Mouse (Mus musculus) limb, embryonic 12.5 days (tissue): ENCODE measurements around the gene Ear14. TPM values are rescaled to one million over a fixed set of nuclear protein-coding genes. Genes with fewer than 3 reads are reported as not detected.
"Not testable (repeated sequence)": the region's sequence is repeated elsewhere in the genome, so short reads cannot be mapped to it uniquely, and the experiment has no call there.

Experiments used
- ATAC-seq: fragments of 200-750 bp; cut with Nextera tagmentation; 2 replicates; pipeline ENCODE4 v1.8.0; 2017; ENCODE audit warnings: low read depth, moderate TSS enrichment; ENCODE audit not compliant: insufficient number of reproducible peaks, insufficient read depth, low FRiP score, low TSS enrichment
- H3K27ac ChIP-seq: fragments of 300-500 bp; sonication (generic); 2 replicates; pipeline ENCODE4 v1.5.1; 2016; ENCODE audit warnings: mild to moderate bottlenecking, moderate library complexity
- H3K27me3 ChIP-seq: fragments of 300-500 bp; sonication (generic); 2 replicates; pipeline ENCODE4 v1.6.1; 2016; ENCODE audit warnings: mild to moderate bottlenecking, moderate library complexity
- H3K36me3 ChIP-seq: fragments of 300-500 bp; sonication (generic); 2 replicates; pipeline ENCODE4 v1.6.1; 2016; ENCODE audit warnings: mild to moderate bottlenecking, moderate library complexity
- H3K4me1 ChIP-seq: fragments of 300-500 bp; sonication (generic); replicated peaks from 2 replicates; pipeline ENCODE4 v1.6.1; 2016
- H3K4me2 ChIP-seq: fragments of 300-500 bp; sonication (generic); 2 replicates; pipeline ENCODE4 v1.6.1; 2016; ENCODE audit warnings: mild to moderate bottlenecking, moderate library complexity
- H3K4me3 ChIP-seq: fragments of 300-500 bp; sonication (generic); replicated peaks from 2 replicates; pipeline ENCODE4 v1.5.1; 2016; ENCODE audit warnings: mild to moderate bottlenecking
- H3K9ac ChIP-seq: fragments of 300-500 bp; sonication (generic); replicated peaks from 2 replicates; pipeline ENCODE4 v1.6.1; 2016; ENCODE audit warnings: mild to moderate bottlenecking, moderate library complexity
- H3K9me3 ChIP-seq: fragments of 300-500 bp; sonication (generic); 2 replicates; pipeline ENCODE4 v1.6.1; 2016; ENCODE audit warnings: mild to moderate bottlenecking, moderate library complexity
- WGBS: fragments of 180-500 bp; shearing (Covaris S2); methylation state at CpG from one replicate; pipeline ENCODE4 v1.1.7; 2016; 5-methylcytosine and 5-hydroxymethylcytosine counted together
- polyA plus RNA-seq: library from polyadenylated mRNA; unstranded; fragments of >200 nt; fragmentation: Nextera tagmentation; extraction: Ambion mirVana; gene quantifications from 2 replicates; pipeline ENCODE4 v1.2.1, GENCODE M21; 2016

Gene Ear14
- polyA plus RNA-seq, 1 experiment from 2014 or later, result not detected

DNA sequence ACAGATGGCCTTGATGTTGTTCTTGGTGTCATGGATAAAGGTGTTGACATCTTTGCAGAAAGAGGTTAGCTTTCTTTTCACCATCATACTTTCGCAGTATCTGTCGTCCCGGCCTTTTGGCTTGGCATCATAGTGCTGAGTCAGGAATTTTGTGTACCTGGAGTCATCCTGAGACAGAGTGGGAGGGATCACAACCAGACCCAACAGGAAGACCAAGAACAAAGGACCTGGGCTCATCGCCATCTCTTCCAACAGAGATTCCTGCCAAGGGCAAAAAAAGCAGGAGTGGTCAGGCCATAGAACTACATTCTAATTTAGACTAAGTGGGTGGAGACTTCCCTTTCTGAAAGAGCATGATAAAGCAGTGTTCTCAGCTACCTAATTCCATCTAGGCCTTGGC lies 7.5 kb upstream of the Ear14 start:
- H3K4me2 ChIP-seq, result no peak overlapping the region
- ATAC-seq, result no peak
- no peaks in the 10 kb centered on the region for H3K36me3 ChIP-seq
- H3K4me1 ChIP-seq, result no peaks in the 10 kb centered on the region
- H3K9ac ChIP-seq, result no peak overlapping the region
- no peak overlapping the region for H3K4me3 ChIP-seq
- H3K9me3 ChIP-seq, result no peaks in the 10 kb centered on the region
- H3K27ac ChIP-seq, result no peak overlapping the region
- H3K27me3 ChIP-seq, result no peaks in the 10 kb centered on the region
- 93% methylated on average over 4 of the region's 4 CpGs for WGBS

DNA sequence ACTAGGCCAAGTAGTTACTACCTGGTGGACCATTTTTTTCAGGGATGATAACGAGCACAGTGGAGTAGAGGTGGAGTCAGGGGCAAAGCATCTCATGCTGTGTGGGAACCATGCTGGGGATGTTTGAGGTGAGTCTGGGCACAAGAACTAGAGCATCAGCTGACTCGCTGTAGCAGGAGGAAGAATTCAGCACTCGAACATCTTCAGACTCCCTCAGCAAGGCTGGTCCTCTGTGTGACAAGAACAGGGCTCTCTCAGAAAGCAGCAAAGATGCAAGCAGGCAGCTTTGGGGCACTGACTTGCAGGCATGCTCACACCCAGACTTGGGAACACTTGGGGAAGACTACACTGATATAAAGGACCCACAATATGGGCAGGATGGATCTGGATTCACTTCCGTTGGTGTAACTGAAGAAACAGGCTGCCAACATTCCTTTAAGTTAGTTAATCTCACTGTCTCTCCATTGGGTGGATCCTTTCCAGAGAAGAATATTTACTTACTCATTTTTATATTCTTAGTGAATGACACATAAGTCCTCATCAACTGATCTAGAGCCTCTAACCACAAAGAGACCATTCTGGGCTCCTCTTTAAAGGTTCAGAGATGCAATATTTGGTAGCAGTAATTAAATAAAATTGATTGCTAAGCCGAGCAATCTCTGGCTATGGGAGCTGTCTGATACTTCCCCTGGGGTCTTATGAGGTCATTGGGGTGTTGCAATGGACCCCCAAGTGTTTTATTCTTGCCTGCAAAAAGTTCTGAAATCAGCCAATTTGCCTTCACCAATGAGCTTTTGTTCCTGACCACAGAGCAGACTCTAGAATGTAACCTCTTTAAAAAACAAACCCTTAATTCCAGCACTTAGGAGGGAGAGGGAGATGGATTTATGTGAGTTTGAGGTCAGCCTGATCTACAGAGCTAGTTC lies 3.8 kb upstream of the Ear14 start, which contains the start of gene Ang2:
Gene Ang2, minus strand, starts transcription at position 51 of the 926 bp plus-strand sequence.
- 75% methylated on average over 5 of the region's 5 CpGs for WGBS
- Histone ChIP-seq H3K27ac (no peak within 1 kb of the TSS), H3K4me2 (no peak within 1 kb of the TSS), H3K36me3 (no peaks in the 10 kb centered on the region), H3K27me3 (no peaks in the 10 kb centered on the region), H3K4me1 (no peaks in the 10 kb centered on the region), H3K9me3 (no peaks in the 10 kb centered on the region), H3K4me3 (no peak within 1 kb of the TSS), H3K9ac (no peak within 1 kb of the TSS)
- no peak for ATAC-seq

DNA sequence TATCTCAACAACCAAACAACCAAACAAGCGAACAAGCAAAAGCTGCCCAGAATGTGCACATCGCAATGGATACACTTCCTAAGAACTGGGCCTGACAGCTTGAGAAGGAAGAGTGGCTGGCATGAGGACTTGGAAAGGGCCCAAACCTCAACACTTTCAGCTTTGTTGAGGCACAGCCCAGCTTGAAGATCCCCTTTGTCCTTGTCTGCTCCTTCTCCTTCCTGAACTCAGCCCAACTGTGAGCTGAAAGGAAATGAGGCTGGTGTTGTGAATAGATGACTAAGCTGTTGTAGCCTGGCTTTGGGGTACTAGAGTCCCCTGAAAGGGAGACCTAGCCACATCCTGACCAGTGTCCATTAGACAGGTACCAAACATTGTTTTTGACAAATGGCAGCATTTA lies 3.1 kb upstream of the Ear14 start:
- Histone ChIP-seq H3K9me3 (no peaks in the 10 kb centered on the region), H3K36me3 (no peaks in the 10 kb centered on the region), H3K4me3 (no peak overlapping the region), H3K27me3 (no peaks in the 10 kb centered on the region), H3K27ac (no peak overlapping the region), H3K9ac (no peak overlapping the region), H3K4me1 (no peaks in the 10 kb centered on the region), H3K4me2 (no peak overlapping the region)
- 98% methylated on average over 2 of the region's 2 CpGs for WGBS
- no peak for ATAC-seq

DNA sequence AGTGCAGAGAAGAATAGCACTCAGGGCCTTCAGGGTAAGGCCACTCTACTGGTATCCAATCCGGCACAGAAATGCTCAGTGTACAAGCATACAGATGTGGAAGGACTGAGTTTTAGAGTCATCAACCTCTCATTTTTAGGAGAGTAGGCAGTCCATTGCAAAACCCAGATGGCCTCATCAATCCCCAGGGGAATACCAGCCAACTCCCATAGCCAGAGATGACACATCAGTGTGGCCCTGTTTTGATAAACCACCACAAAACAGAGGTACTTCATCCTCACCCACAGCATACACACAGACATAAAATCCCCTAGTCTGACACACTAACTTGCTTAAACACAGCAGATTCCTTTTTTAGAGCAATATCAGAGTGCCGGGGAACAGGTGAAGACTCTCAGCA lies 2.7 kb upstream of the Ear14 start:
- WGBS, result 97% methylated on average over 2 of the region's 2 CpGs

DNA sequence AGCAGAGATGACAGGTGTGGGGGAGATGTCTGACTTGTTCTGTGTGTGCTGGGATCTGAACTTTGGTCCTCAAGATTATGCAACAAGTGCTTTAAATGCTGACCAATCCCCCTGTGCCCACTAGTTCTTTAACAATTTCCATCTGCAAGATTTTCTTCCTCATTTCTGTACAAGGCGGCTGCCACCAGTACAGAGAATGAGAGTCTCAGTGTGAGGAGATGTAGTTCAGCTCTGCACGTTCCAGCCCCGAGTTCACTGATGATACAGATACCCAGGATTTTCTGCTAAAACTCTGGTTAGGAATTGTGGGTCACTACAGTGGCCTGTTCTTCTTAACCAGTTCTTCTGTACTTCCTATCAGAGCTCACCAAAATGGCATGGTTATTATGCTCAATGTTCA lies 16.9 kb downstream of the Ear14 start:
- not testable (repeated sequence) for H3K27me3 ChIP-seq, H3K4me1 ChIP-seq, H3K36me3 ChIP-seq, H3K27ac ChIP-seq, ATAC-seq, H3K4me2 ChIP-seq, H3K9ac ChIP-seq, H3K4me3 ChIP-seq, H3K9me3 ChIP-seq
- 83% methylated on average over 3 of the region's 3 CpGs for WGBS

More for the DNA sequence above, 2.7 kb upstream of the Ear14 start:
- H3K9me3 ChIP-seq, result no peaks in the 10 kb centered on the region
- H3K27ac ChIP-seq, result no peak overlapping the region
- H3K4me2 ChIP-seq, result no peak overlapping the region
- ATAC-seq, result no peak
- no peak overlapping the region for H3K9ac ChIP-seq
- no peaks in the 10 kb centered on the region for H3K36me3 ChIP-seq
- no peak overlapping the region for H3K4me3 ChIP-seq
- H3K27me3 ChIP-seq, result no peaks in the 10 kb centered on the region
- H3K4me1 ChIP-seq, result no peaks in the 10 kb centered on the region

DNA sequence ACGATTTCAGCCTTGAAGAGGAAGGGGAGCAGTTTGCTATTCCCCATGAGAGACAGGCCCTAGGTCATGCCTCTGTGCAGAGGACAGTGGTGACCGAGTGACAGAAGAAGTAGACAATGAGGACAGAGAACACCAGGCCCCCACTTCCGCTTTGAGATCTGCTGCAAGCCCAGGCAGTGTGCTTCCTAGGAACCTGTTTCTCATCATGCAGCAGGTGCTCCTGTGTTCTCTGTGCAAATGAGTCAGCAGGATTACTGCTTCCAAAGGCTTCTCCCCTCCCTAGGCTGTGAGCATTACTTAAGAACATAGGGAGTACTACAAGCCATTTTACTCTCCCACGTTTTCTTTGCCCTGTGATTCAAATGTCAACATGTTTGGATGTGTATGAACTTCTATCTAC lies 26.5 kb downstream of the Ear14 start:
- WGBS, result 62% methylated on average over 4 of the region's 4 CpGs
- H3K4me2 ChIP-seq, result not testable (repeated sequence)

DNA sequence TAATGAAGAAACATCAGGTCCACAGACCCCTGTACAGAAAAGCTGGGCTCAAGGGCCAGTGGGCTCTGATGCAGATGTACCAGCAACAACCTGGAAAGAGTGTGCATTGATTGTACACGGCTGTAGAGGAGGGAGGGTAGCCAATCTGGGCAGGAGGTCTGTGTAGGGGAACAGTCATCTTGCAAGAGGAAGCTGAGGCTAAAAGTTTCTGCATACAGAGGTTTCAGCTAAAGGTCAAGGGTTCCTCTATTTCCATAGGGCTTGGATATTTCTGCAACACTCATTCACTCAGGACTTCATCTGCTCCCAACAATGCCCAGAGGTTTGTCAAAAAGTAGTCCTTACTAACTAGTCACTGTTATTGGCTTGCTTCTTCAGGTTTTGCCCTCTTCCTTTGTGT lies 34.3 kb downstream of the Ear14 start:
- not testable (repeated sequence) for H3K4me1 ChIP-seq, H3K4me3 ChIP-seq, H3K27ac ChIP-seq, H3K9ac ChIP-seq, ATAC-seq, H3K9me3 ChIP-seq, H3K36me3 ChIP-seq, H3K4me2 ChIP-seq, H3K27me3 ChIP-seq
- 71% methylated on average over 1 of the region's 1 CpGs for WGBS

More for the DNA sequence above, 26.5 kb downstream of the Ear14 start:
- H3K4me1 ChIP-seq, H3K9me3 ChIP-seq, ATAC-seq, H3K4me3 ChIP-seq, H3K36me3 ChIP-seq, H3K27ac ChIP-seq, H3K27me3 ChIP-seq, H3K9ac ChIP-seq: not testable (repeated sequence)

DNA sequence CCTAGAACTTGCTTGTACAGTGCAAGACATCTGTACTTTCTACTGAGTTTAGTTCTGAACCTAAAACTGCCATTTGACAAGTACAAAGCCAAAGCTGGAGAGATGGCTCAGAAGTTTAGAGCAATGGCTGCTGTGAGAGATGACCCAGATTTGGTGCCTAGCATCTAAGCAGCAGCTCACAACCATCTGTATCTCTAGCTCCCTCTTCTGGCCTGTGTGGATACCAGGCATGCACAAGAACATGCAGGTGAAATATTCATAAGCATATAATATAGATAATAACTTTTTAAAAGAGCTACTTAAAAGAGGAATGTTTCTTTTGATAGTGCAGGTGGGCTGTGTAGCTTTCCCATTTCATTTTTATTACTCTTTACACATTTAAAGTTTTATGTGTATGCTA lies 37.7 kb downstream of the Ear14 start:
- no peak for ATAC-seq
- H3K9me3 ChIP-seq, result no peaks in the 10 kb centered on the region
- no peaks in the 10 kb centered on the region for H3K4me1 ChIP-seq
- H3K4me2 ChIP-seq, result no peak overlapping the region
- H3K27me3 ChIP-seq, result no peaks in the 10 kb centered on the region
- H3K9ac ChIP-seq, result no peak overlapping the region
- H3K4me3 ChIP-seq, result no peak overlapping the region
- no peak overlapping the region for H3K27ac ChIP-seq
- no peaks in the 10 kb centered on the region for H3K36me3 ChIP-seq

DNA sequence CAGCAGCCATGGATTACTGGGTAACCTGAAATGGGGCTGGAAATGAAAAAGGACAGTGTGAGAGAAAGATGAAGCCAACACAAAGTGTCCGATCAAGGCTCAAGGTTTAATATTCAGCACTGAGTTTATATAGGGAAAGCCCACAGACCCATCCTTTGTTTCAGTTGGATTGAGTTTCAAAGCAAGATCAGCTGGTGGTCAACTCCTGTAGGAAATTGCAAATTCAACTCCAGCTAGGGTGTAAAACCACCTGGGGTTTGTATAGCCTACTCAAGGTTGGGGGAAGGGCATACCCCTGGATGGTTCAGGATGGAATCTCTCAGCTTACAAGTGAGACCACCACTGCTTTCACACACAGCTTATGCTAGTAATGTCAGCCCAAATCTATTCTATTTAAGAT lies 44.5 kb downstream of the Ear14 start:
- Histone ChIP-seq H3K4me3 (no peak overlapping the region), H3K36me3 (no peaks in the 10 kb centered on the region), H3K4me2 (no peak overlapping the region), H3K9ac (no peak overlapping the region), H3K4me1 (no peaks in the 10 kb centered on the region), H3K27ac (no peak overlapping the region), H3K9me3 (no peaks in the 10 kb centered on the region), H3K27me3 (no peaks in the 10 kb centered on the region)
- no peak for ATAC-seq
- 77% methylated on average over 1 of the region's 1 CpGs for WGBS

DNA sequence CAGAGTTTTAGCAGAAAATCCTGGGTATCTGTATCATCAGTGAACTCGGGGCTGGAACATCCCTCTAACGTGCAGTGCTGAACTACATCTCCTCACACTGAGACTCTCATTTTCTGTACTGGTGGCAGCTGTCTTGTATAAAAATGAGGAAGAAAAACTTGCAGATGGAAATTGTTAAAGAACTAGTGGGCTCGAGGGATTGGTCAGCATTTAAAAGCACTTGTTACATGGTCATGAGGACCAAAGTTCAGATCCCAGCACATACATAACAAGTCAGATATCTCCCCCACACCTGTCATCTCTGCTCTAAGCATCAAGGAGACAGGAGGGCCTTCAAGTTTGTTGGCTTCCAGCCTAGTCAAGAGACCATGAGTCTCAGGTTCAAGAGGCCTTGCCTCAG lies 47.2 kb downstream of the Ear14 start:
- WGBS, result 81% methylated on average over 3 of the region's 3 CpGs
- no peak overlapping the region for H3K27ac ChIP-seq
- no peak overlapping the region for H3K4me2 ChIP-seq
- no peak overlapping the region for H3K4me3 ChIP-seq
- H3K9ac ChIP-seq, result no peak overlapping the region
- H3K4me1 ChIP-seq, result no peaks in the 10 kb centered on the region
- H3K36me3 ChIP-seq, result no peaks in the 10 kb centered on the region
- H3K9me3 ChIP-seq, result no peaks in the 10 kb centered on the region
- ATAC-seq, result no peak
- no peaks in the 10 kb centered on the region for H3K27me3 ChIP-seq

DNA sequence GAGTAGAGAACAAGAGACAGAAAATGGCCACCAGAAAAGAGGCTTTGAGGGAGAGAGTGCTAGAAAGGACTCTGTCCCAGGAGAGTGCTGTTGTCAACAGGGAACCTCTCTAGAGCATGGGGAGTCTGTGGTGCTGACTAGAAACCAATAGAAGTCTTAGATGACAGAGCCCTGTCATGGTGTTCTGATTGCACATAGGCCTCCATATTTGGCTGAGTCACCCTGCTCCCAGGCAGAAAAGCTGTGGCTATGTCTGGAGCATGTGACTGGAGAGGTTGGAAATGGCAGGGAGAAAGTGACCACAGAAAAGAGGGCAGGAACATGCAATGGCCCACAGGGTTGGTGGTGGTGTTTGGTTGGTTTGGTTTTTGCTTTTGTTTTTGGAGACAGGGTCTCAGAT lies 49.0 kb downstream of the Ear14 start:
- not testable (repeated sequence) for H3K27ac ChIP-seq, H3K4me3 ChIP-seq, H3K4me2 ChIP-seq, H3K4me1 ChIP-seq, H3K36me3 ChIP-seq, H3K9ac ChIP-seq, ATAC-seq, H3K27me3 ChIP-seq, H3K9me3 ChIP-seq

DNA sequence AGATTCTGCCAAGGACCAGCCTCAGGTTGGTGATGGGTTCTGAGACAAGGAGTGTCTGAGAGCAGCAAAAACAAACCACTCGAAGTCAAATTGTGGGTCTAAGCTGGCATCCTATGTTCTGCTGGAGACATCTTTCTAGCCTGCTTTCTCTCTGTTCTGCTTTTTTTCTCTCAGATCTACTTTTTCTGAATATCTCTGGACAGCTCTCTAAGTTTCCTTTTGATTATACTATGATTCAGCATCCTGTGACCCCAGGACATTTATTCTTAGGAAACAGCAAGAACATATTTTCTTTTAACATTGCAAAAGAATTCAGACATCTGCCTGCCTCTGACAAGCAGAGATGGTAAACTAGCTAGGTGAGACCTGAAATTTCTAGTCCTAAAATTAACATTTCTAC lies 50.4 kb downstream of the Ear14 start:
- no peaks in the 10 kb centered on the region for H3K36me3 ChIP-seq
- H3K9ac ChIP-seq, result no peak overlapping the region
- H3K27ac ChIP-seq, result no peak overlapping the region
- WGBS, result 100% methylated on average over 1 of the region's 1 CpGs
- H3K9me3 ChIP-seq, result no peaks in the 10 kb centered on the region
- H3K4me2 ChIP-seq, result no peak overlapping the region
- no peaks in the 10 kb centered on the region for H3K27me3 ChIP-seq
- H3K4me3 ChIP-seq, result no peak overlapping the region
- H3K4me1 ChIP-seq, result no peaks in the 10 kb centered on the region
- ATAC-seq, result no peak
